7 mouse cellular contexts compared by ENCODE assay signal in genomic region chr9:67140319-67140887, GRCm38 (mm10).
DNase-seq lines count a peak whose midpoint lies in the region; ATAC-seq and TF ChIP-seq lines count a peak whose summit lies in the region.

No protein-coding gene starts in this region.

- TF ChIP-seq CTCF in lung, embryonic 14.5 days (IDR thresholded peaks at IDR 0.05; ENCODE audit: low read depth), result no peak
- no peak for TF ChIP-seq CTCF in lung, adult 2 months (IDR thresholded peaks at IDR 0.05; ENCODE audit: insufficient read depth, low read length)

- no peak overlapping the region for H3K4me2 ChIP-seq in lung, embryonic 14.5 days
- H3K4me2 ChIP-seq in intestine, embryonic 16.5 days (ENCODE audit: low read depth, low read length), result no peak overlapping the region

- WGBS in lung, embryonic 14.5 days, result 57% methylated on average over 7 of the region's 7 CpGs
- 56% methylated on average over 7 of the region's 7 CpGs for WGBS in lung, adult 2 months
- WGBS in macrophage (ENCODE audit: missing documents), result 73% methylated on average over 7 of the region's 7 CpGs
- 68% methylated on average over 7 of the region's 7 CpGs for WGBS in intestine, embryonic 16.5 days

- TF ChIP-seq POLR2A in lung, adult 2 months (IDR thresholded peaks at IDR 0.05; ENCODE audit: borderline replicate concordance, extremely low read depth, low read depth, low read length), result no peak

- H3K9ac ChIP-seq in lung, embryonic 14.5 days, result no peak overlapping the region
- H3K9ac ChIP-seq in intestine, embryonic 16.5 days (ENCODE audit: low read depth, low read length), result no peak overlapping the region

- H3K9me3 ChIP-seq in lung, embryonic 14.5 days (ENCODE audit: low read depth, low read length), result no peaks in the 10 kb centered on the region
- H3K9me3 ChIP-seq in intestine, embryonic 16.5 days (ENCODE audit: control insufficient read depth, low read length), result no peaks in the 10 kb centered on the region

- H3K4me1 ChIP-seq in lung, embryonic 14.5 days (ENCODE audit: insufficient read depth), result peaks cover 6% of the 10 kb centered on the region; the same call in 1 of the 2 replicates
- H3K4me1 ChIP-seq in lung, adult 2 months (ENCODE audit: control insufficient read depth, insufficient read depth, low read length), result no peaks in the 10 kb centered on the region
- peaks cover 17% of the 10 kb centered on the region for H3K4me1 ChIP-seq in intestine, embryonic 16.5 days (ENCODE audit: control insufficient read depth, insufficient read depth, low read length)

- H3K27ac ChIP-seq in lung, embryonic 14.5 days (ENCODE audit: low read depth), result 0 out of 2 replicates have a peak overlapping the region, but pooled peaks have one; percentile 18
- peak overlapping the region; percentile 40 for H3K27ac ChIP-seq in macrophage
- H3K27ac ChIP-seq in intestine, embryonic 16.5 days (ENCODE audit: low read length), result no peak overlapping the region

- peak; percentile 18 for DNase-seq in lung, embryonic 14.5 days
- no peak for DNase-seq in lung, adult 2 months
- peak; percentile 90 for DNase-seq in adrenal gland, postnatal 14 days
- peak; percentile 45 to 50 for DNase-seq in frontal cortex, postnatal 36 days (ENCODE audit: low spot score in 2 of 2)
- no peak for DNase-seq in testis, postnatal 10 days (ENCODE audit: low spot score)

- no peaks in the 10 kb centered on the region for H3K79me2 ChIP-seq in macrophage (ENCODE audit: inconsistent target)

- H3K27me3 ChIP-seq in lung, embryonic 14.5 days (ENCODE audit: insufficient read depth, low read length), result no peaks in the 10 kb centered on the region
- no peaks in the 10 kb centered on the region for H3K27me3 ChIP-seq in intestine, embryonic 16.5 days (replicated peaks; ENCODE audit: control insufficient read depth, insufficient read depth, low read length)

- H3K36me3 ChIP-seq in lung, embryonic 14.5 days (ENCODE audit: insufficient read depth), result no peaks in the 10 kb centered on the region
- H3K36me3 ChIP-seq in macrophage (ENCODE audit: inconsistent target), result no peaks in the 10 kb centered on the region
- no peaks in the 10 kb centered on the region for H3K36me3 ChIP-seq in intestine, embryonic 16.5 days (ENCODE audit: control insufficient read depth, insufficient read depth, low read length)

- H3K4me3 ChIP-seq in lung, embryonic 14.5 days (ENCODE audit: low read depth, low read length), result no peak overlapping the region
- no peak overlapping the region for H3K4me3 ChIP-seq in lung, adult 2 months (replicated peaks; ENCODE audit: extremely low read depth, low read depth, low read length)
- H3K4me3 ChIP-seq in macrophage (ENCODE audit: inconsistent target), result no peak overlapping the region
- no peak overlapping the region for H3K4me3 ChIP-seq in intestine, embryonic 16.5 days (ENCODE audit: low read length)

- no peak for ATAC-seq in lung, embryonic 14.5 days (ENCODE audit: insufficient read depth)
- no peak for ATAC-seq in intestine, embryonic 16.5 days

Comparison
In these comparisons a context has a peak if more than half of its experiments do, and no peak if none do; other contexts are left out.
1. DNase-seq: peak in lung, embryonic 14.5 days (single experiment), adrenal gland, postnatal 14 days (single experiment) and frontal cortex, postnatal 36 days (2 of 2); none in lung, adult 2 months (single experiment) and testis, postnatal 10 days (single experiment).